Mouse (Mus musculus): ENCODE results near the gene Pde10a. TPM values are rescaled to one million over a fixed set of nuclear protein-coding genes. Genes with fewer than 3 reads are reported as not detected.

Gene Pde10a
- polyA plus RNA-seq, 1 experiment: 0.59 TPM

GRCm38 (mm10) chr17:8508305-8509141 lies 16.6 kb upstream of the Pde10a start:
- no peak for TF ChIP-seq GATA1 (IDR thresholded peaks at IDR 0.05; ENCODE audit: low read length)

- TF ChIP-seq GATA1 (IDR thresholded peaks at IDR 0.05; ENCODE audit: low read length): no peak
These were observed 9.2 kb upstream of the Pde10a start for GRCm38 (mm10) chr17:8516006-8516405.

DNA sequence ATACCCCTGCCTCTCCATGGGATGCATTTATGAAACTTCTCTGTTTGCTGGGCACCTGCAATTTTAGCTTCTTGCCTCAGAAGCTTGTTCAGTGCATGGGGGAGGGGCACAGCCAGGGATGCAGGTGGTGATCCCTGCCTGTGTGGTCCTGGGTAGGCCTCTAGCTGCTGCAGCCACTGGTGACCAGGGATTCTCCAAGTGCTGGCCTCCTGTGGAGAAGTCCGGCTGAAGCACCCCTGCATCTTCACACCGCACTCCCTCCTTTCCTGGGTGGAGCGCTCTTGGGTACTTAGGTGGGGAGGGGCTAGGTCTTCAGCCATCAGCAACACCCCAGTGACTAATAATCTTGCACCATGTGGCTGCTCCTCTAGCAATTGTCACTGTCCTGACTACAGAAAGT lies 1.2 kb upstream of the Pde10a start:
- TF ChIP-seq GATA1 (IDR thresholded peaks at IDR 0.05; ENCODE audit: low read length): no peak

DNA sequence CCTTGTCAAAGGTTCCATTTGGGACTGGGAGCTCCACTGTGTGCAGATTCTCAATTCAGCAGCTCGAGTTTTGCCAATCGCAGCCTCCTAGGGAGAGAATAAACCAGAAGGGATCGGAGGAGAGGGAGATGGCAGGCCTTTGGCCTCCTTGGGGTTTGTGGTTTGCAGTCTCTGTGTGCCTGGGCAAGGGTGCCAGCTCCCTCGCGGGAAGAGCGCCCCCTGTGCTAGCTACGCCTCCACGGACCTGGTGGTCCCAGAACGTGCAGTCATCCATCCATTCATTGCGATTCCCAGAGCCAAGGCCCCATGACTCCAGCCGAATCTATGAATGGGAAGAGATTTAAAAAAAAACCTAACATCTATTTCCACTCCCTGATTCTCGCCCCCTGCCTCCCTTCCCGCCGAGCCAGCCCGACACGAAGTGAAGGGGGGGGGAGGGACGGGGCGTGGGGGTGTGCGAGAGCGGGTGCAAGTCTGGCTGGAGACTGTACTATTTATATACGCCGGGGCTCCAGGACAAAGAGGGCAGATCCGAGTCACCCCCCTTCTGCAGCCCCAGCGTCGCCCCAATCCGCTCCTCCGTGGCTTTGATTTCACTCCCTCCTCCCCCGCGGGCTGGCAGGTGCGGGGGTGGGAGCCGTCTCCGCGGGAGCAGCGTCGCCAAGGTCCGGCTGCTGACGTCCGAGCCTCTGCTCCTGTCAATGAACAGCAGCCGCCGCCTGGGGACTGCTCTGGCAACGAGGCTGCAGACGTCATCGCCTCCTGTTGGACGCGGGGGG lies 596 bp upstream of the Pde10a start:
- no peak for TF ChIP-seq GATA1 (IDR thresholded peaks at IDR 0.05; ENCODE audit: low read length)

DNA sequence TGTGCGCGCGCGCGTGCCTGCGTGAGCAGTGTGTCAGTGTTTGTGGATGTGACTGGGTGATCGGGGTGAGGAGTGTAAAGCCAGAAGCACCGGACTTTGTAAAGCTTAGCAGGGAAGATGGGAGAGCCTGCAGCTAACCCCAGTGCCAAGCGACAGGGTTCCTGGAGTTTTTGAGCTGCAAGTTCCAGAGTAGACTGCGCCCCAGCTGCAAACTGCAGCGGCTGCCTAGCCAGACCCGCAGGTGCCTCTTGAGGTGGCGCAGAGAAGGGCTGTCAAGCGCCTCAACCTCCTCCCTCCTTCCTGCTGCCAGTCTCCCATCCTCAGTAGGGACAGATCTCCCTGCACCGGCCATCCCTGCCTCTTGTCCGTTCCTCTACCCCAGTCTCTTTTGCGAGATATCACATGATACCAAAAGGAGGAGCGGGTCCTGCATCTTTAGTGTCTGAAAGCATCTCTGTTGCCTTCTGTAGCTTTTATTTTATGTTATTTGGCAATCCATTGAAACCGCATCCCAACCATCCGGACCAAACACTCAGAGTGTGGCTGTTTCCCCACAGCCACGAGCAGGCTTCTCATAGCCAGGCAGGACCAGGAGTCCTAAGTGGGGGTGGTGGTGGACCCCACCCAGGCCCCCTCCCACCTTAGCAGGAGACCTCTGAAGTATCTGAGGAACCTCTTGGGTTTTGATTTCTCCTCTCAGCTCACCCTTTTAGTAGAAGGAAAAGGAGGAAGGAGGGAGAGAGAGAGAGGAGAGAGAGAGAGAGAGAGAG lies 984 bp downstream of the Pde10a start:
- no peak for TF ChIP-seq GATA1 (IDR thresholded peaks at IDR 0.05; ENCODE audit: low read length)

- no peak for TF ChIP-seq GATA1 (IDR thresholded peaks at IDR 0.05; ENCODE audit: low read length)
These were observed 1.7 kb downstream of the Pde10a start for GRCm38 (mm10) chr17:8526815-8527261.

DNA sequence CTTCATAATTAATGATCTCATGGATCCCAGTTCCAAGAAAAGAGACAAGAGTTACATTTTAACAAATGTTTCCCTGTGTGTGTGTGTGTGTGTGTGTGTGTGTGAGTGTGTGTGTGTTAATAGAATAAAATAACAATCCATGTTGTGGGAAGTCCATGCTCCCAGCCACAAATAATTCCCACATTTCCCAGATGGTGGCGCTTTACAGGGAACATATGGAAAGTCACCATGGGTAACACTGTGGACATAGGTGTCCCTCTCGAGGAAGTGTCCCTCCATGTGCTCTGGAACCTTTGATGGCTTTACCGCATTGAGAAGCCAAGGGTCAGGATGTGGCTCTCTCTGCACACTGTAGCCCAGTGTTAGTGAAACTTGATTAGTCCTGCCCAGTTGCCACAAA lies 3.5 kb downstream of the Pde10a start:
- no peak for TF ChIP-seq GATA1 (IDR thresholded peaks at IDR 0.05; ENCODE audit: low read length)

DNA sequence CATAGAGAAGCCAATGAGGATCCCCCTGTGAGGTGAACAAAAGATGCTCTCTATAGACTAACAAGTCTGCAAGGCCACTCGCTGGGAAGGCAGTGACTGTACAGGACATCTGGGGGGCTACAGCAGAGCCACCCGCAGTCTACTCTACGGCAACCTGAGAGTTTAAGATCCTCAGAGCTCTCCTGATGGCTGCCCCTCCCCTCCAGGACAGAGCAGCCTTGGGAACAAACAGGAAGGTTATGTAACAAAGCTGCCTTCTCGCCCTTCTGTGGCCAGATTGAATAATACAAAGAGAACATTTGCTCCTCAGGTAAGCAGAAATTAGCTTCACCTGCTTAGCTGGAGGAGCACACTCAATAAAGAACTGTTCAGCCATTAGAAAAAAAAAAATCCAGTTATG lies 7.4 kb downstream of the Pde10a start:
- TF ChIP-seq GATA1 (IDR thresholded peaks at IDR 0.05; ENCODE audit: low read length): no peak

DNA sequence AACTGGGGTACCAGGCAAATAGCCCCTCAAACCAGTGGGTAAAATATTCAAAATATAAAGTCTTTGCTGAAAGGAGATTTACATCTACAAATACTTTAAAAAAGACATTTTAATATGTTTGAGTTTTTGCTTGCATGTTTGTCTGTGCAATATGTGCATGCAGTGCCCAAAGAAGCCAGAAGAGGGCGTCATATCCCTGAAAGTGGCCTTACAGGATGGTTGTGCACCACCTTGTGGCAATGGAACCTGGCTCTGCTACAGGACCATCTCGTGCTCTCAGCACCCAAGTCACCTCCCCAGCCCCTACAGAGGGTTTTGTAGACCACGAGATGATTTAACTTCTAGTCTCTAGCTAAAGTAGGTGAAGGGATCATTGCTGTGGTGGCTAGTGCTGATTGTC lies 8.7 kb downstream of the Pde10a start:
- no peak for TF ChIP-seq GATA1 (IDR thresholded peaks at IDR 0.05; ENCODE audit: low read length)

- TF ChIP-seq GATA1 (IDR thresholded peaks at IDR 0.05; ENCODE audit: low read length): no peak
These were observed 11.3 kb downstream of the Pde10a start for GRCm38 (mm10) chr17:8536522-8536921.

GRCm38 (mm10) chr17:8538102-8538501 lies 12.9 kb downstream of the Pde10a start:
- TF ChIP-seq GATA1 (IDR thresholded peaks at IDR 0.05; ENCODE audit: low read length): no peak

GRCm38 (mm10) chr17:8541974-8542538 lies 16.9 kb downstream of the Pde10a start:
- TF ChIP-seq GATA1 (IDR thresholded peaks at IDR 0.05; ENCODE audit: low read length): no peak

DNA sequence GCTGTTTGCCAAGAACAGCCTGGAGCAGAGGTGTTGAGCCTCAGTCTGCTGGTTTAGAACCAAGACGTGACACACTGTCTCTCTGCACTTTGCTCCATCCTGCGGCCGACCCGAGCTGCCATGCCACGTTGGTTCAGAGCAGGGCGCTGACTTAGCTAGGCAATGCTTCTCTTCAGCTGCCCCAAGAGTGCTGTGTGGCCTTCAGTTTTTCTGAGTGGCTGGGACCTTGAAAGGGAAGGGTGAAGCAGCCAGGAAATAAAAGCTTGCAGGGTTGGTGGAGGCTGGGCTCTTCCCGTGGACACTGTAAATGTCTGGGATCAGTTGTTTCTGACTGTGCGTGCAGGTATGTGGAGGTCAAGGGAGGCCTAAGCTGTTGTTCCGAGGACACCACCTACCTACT lies 21.2 kb downstream of the Pde10a start:
- TF ChIP-seq GATA1 (IDR thresholded peaks at IDR 0.05; ENCODE audit: low read length): no peak

GRCm38 (mm10) chr17:8548733-8549132 lies 23.6 kb downstream of the Pde10a start:
- no peak for TF ChIP-seq GATA1 (IDR thresholded peaks at IDR 0.05; ENCODE audit: low read length)

DNA sequence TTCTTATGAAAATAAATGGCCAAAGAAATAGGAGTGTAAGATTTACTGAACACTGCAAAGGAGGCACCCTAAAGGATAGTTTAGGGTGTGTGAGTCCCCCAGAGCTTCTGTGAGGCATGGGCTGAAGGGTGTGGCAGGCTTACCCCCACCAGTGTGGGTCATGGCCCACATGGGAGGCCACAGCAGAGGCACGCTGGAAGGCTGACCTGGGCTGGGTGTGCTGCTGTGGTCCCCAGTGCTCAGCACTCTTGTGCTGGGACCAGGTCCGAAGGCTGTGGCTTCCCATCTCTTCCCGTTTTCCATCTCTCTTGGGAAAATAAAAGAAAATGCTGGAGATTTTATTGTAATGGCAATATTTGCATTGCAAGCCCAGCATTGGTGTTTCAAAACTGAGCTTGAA lies 26.5 kb downstream of the Pde10a start:
- no peak for TF ChIP-seq GATA1 (IDR thresholded peaks at IDR 0.05; ENCODE audit: low read length)
